Mouse (Mus musculus): ENCODE data around the gene Tuba3a. TPM values are rescaled to one million over a fixed set of nuclear protein-coding genes. Genes with fewer than 3 reads are reported as not detected.

The Tuba3a gene
- 1.6 TPM for polyA plus RNA-seq (2017; shearing (Covaris generic))

DNA sequence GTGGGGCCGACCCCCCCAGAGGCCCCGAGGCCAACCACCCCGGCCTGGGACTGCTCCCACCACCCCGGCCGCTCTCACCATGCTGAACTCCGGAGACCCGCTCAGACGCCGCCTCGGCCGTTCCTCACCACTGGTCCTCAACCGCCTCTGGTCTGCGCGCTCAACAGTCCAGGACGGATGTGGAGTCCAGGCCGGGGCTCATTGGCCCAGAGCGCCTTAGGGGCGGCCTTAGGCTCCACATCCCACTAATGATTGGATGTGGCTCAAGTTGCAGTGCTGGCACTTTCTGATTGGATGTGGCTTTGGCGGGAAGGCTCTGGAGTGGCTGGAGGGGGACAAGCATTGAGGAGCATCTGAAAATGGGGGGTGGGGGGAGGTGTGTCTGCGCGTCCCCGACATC, at the start of gene Tuba3a:
Gene Tuba3a (minus strand): TSS at position 153 of the 400 bp plus-strand sequence.

DNA sequence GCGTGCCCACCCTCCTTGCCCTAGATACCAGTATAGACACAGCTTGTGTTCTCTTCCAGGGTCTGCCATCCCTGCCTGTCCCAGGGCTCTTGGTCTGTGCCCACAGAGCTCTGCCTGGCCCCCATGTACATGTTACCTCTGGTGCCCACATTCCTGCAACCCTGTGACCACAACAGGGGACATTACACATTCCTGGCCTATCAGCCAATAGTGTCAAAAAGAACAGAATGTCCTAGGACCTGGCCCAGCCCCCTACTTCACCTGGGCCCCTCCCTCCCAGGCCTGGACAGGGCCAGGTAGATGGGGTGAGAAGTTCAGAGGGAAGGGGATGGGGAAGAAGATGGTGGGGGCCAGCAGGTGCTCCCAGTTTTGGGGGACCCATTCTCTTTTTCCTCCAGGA, 34.5 kb upstream of the Tuba3a start, which contains the start of gene Scnn1a:
Gene Scnn1a (plus strand): TSS at position 337 of the 400 bp plus-strand sequence.

DNA sequence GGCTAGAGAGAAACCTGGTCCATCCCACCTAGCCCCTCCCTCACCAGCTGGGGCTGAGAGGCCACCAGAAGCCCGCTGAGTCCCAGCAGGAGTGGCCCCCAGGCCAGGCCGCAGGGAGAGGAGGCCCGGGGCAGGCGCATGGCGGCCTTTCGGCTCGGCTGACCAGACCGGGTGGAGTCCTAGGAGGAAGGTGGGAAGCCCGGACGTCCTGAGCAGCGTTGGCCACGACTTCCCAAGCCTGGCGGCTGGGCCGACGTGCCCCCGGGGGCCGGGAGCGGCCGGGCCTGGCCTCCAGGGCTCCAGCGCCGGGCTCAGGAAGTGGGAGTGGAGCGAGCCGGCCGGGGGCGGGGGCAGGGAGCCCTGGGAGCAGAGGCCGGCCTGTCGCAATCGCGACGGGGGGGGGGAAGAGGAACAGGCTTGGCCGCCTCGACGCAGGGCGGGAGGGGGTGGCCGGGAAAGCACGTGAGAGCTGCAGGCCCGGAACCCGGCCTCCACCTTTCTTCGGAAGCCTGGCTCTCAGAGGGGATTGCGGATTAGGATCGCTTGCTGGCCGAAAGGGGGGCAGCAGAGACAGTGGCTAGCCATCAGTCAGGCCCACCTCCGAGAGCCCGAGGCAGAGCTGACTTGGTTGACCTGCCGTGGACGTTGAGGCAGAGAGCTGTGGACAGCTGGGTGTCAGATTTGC, 27.8 kb upstream of the Tuba3a start, which contains the start of gene Ltbr:
Gene Ltbr (minus strand): TSS at position 340 of the 685 bp plus-strand sequence.

DNA sequence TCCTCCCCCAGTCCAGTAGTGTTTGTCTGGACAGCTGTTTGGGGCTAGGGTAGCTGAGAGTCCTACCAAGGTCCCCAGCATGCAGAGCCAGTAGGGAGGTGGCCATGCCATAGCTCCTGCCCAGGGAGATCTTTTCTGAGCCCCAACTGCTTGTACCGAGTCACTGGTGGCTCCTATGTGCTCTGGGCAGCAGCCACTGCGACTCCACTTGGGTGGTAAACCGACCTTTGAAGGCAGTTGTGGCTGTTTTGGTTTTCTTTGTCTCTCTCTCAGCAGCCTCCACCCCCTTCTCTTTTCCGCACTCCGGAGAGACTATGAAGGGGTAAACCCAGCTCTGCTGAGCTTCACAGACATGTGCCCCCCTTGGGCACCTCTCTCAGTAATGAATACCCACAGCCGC, 49.1 kb downstream of the Tuba3a start, which contains the start of gene Cd27:
Gene Cd27 (minus strand): TSS at position 229 of the 400 bp plus-strand sequence.

DNA sequence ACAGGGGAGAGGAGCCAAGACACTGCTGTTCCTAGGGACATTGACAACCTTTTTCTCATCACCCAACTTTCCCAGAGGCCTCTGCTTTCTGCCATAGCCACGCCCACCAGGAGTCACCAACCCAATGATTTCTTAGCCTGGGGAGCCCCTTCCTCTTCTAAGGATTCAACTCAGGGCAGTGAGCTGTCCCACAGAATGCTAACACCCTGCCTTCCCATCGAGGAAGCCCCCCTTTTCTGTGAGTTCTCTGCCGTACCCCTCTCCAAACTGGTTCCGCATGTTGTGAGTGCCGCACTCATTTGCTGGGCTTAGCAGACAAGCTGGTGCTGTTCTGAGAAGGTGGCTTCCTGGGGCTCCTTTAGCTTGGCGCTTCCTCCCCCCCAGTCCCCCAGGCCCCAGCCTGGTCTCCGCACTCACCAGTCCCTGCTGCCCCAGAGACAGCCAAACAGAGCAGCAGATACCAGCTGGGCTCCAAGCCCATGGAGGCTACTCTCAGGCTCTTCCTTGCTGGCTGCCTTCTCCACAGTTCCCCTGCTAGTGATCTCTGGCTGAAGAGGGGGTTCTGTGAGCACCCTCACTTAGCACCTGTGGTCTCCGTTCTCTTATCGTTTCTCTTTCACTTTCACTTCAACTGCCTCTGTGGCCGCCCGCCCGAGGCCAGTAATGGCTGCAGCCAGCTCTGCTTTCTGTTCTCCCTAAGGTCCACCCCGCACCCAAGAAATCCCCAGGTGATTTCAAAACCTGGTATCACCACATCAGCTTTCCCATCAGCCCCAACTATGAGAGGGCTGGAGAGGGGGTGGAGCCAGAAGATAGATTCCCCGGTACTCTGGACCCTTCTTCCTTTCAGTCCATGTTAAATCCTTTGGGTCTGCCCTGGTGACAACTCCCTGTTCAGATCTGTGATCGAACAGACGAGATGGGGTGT, 54.5 kb downstream of the Tuba3a start, which contains the start of gene Tapbpl:
Gene Tapbpl (minus strand): TSS at position 744 of the 928 bp plus-strand sequence.

Other genes with a start within 250 kb of the Tuba3a start
- 85.5 TPM for gene Ing4, start 246.3 kb downstream of the Tuba3a start, polyA plus RNA-seq (2017; shearing (Covaris generic))
- 26.6 TPM for gene Acrbp, start 236.4 kb downstream of the Tuba3a start, polyA plus RNA-seq (2017; shearing (Covaris generic))
- 22.2 TPM for gene Lpar5, start 218.1 kb downstream of the Tuba3a start, polyA plus RNA-seq (2017; shearing (Covaris generic))
- gene Chd4, start 190.1 kb downstream of the Tuba3a start, polyA plus RNA-seq (2017; shearing (Covaris generic)): 73.6 TPM
- gene Nop2, start 154.1 kb downstream of the Tuba3a start, polyA plus RNA-seq (2017; shearing (Covaris generic)): 72.9 TPM
- 16.7 TPM for gene Iffo1, start 140.8 kb downstream of the Tuba3a start, polyA plus RNA-seq (2017; shearing (Covaris generic))
- gene Gapdh, start 119.6 kb downstream of the Tuba3a start, polyA plus RNA-seq (2017; shearing (Covaris generic)): 293 TPM
- gene Ncapd2, start 94.3 kb downstream of the Tuba3a start, polyA plus RNA-seq (2017; shearing (Covaris generic)): 34.1 TPM
- gene Mrpl51, start 94.2 kb downstream of the Tuba3a start, polyA plus RNA-seq (2017; shearing (Covaris generic)): 110 TPM
- gene Vamp1, start 70.5 kb downstream of the Tuba3a start, polyA plus RNA-seq (2017; shearing (Covaris generic)): 71.4 TPM
- 157 TPM for gene Tapbpl, start 54.2 kb downstream of the Tuba3a start, polyA plus RNA-seq (2017; shearing (Covaris generic))
- gene Cd27, start 49.0 kb downstream of the Tuba3a start, polyA plus RNA-seq (2017; shearing (Covaris generic)): 712 TPM
- 0.63 TPM for gene Ltbr, start 27.8 kb upstream of the Tuba3a start, polyA plus RNA-seq (2017; shearing (Covaris generic))
- gene Scnn1a, start 34.6 kb upstream of the Tuba3a start, polyA plus RNA-seq (2017; shearing (Covaris generic)): not detected
- 51.4 TPM for gene Tnfrsf1a, start 63.3 kb upstream of the Tuba3a start, polyA plus RNA-seq (2017; shearing (Covaris generic))
- 0.09 TPM for gene Plekhg6, start 94.8 kb upstream of the Tuba3a start, polyA plus RNA-seq (2017; shearing (Covaris generic))
- 144 TPM for gene Cd9, start 208.7 kb upstream of the Tuba3a start, polyA plus RNA-seq (2017; shearing (Covaris generic))